Mouse (Mus musculus) limb, embryonic 12.5 days (tissue): Measurements from ENCODE around the gene Arfip2. TPM values are rescaled to one million over a fixed set of nuclear protein-coding genes. Genes with fewer than 3 reads are reported as not detected.

Source experiments
- ATAC-seq: fragments of 200-750 bp; cut with Nextera tagmentation; 2 replicates; pipeline ENCODE4 v1.8.0; 2017; ENCODE audit warnings: low read depth, moderate TSS enrichment; ENCODE audit not compliant: insufficient number of reproducible peaks, insufficient read depth, low FRiP score, low TSS enrichment
- H3K27ac ChIP-seq: fragments of 300-500 bp; sonication (generic); 2 replicates; pipeline ENCODE4 v1.5.1; 2016; ENCODE audit warnings: mild to moderate bottlenecking, moderate library complexity
- H3K27me3 ChIP-seq: fragments of 300-500 bp; sonication (generic); 2 replicates; pipeline ENCODE4 v1.6.1; 2016; ENCODE audit warnings: mild to moderate bottlenecking, moderate library complexity
- H3K36me3 ChIP-seq: fragments of 300-500 bp; sonication (generic); 2 replicates; pipeline ENCODE4 v1.6.1; 2016; ENCODE audit warnings: mild to moderate bottlenecking, moderate library complexity
- H3K4me1 ChIP-seq: fragments of 300-500 bp; sonication (generic); replicated peaks from 2 replicates; pipeline ENCODE4 v1.6.1; 2016
- H3K4me2 ChIP-seq: fragments of 300-500 bp; sonication (generic); 2 replicates; pipeline ENCODE4 v1.6.1; 2016; ENCODE audit warnings: mild to moderate bottlenecking, moderate library complexity
- H3K4me3 ChIP-seq: fragments of 300-500 bp; sonication (generic); replicated peaks from 2 replicates; pipeline ENCODE4 v1.5.1; 2016; ENCODE audit warnings: mild to moderate bottlenecking
- H3K9ac ChIP-seq: fragments of 300-500 bp; sonication (generic); replicated peaks from 2 replicates; pipeline ENCODE4 v1.6.1; 2016; ENCODE audit warnings: mild to moderate bottlenecking, moderate library complexity
- H3K9me3 ChIP-seq: fragments of 300-500 bp; sonication (generic); 2 replicates; pipeline ENCODE4 v1.6.1; 2016; ENCODE audit warnings: mild to moderate bottlenecking, moderate library complexity
- WGBS: fragments of 180-500 bp; shearing (Covaris S2); methylation state at CpG from one replicate; pipeline ENCODE4 v1.1.7; 2016; 5-methylcytosine and 5-hydroxymethylcytosine counted together
- polyA plus RNA-seq: library from polyadenylated mRNA; unstranded; fragments of >200 nt; fragmentation: Nextera tagmentation; extraction: Ambion mirVana; gene quantifications from 2 replicates; pipeline ENCODE4 v1.2.1, GENCODE M21; 2016

Gene Arfip2
- polyA plus RNA-seq: 72.8 and 77.2 TPM in 2 replicates

GRCm38 (mm10) chr7:105640233-105640893 lies at the start of gene Arfip2, which contains the start of gene Gm45799:
Gene Arfip2, minus strand, starts transcription at chr7:105640416.
Gene Gm45799, plus strand, starts transcription at chr7:105640552.
- Histone ChIP-seq H3K9me3 (no peaks in the 10 kb centered on the region), H3K9ac (peak within 1 kb of the TSS; percentile 81), H3K4me1 (peaks cover 23% of the 10 kb centered on the region), H3K36me3 (peaks cover 41% of the 10 kb centered on the region), H3K27ac (peak within 1 kb of the TSS; percentile 83), H3K27me3 (no peaks in the 10 kb centered on the region), H3K4me3 (peak within 1 kb of the TSS; percentile 73), H3K4me2 (peak within 1 kb of the TSS; percentile 94)
- WGBS: under 1% methylated on average over 44 of the region's 45 CpGs
- peak; percentile 94 for ATAC-seq

- ATAC-seq: peak; percentile 63; the same call in 1 of the 2 replicates
- WGBS: 15% methylated on average over 13 of the region's 13 CpGs
- Histone ChIP-seq H3K36me3 (no peaks in the 10 kb centered on the region), H3K27ac (no peak overlapping the region), H3K4me1 (no peaks in the 10 kb centered on the region), H3K27me3 (no peaks in the 10 kb centered on the region), H3K4me3 (no peak overlapping the region), H3K9me3 (no peaks in the 10 kb centered on the region), H3K4me2 (peak overlapping the region; percentile 40), H3K9ac (no peak overlapping the region)
These were observed 45.5 kb upstream of the Arfip2 start for GRCm38 (mm10) chr7:105685541-105686197.

GRCm38 (mm10) chr7:105650639-105651435 lies 10.6 kb upstream of the Arfip2 start, which contains the start of gene Dnhd1:
Gene Dnhd1, plus strand, starts transcription at chr7:105650827.
- ATAC-seq: peak; percentile 92

GRCm38 (mm10) chr7:105641936-105642335 lies 1.7 kb upstream of the Arfip2 start:
- peak overlapping the region; percentile 94 for H3K4me2 ChIP-seq
- no peaks in the 10 kb centered on the region for H3K27me3 ChIP-seq
- no peak overlapping the region for H3K9ac ChIP-seq
- H3K27ac ChIP-seq: no peak overlapping the region
- ATAC-seq: no peak
- H3K9me3 ChIP-seq: no peaks in the 10 kb centered on the region
- no peak overlapping the region for H3K4me3 ChIP-seq
- H3K36me3 ChIP-seq: peaks cover 26% of the 10 kb centered on the region
- WGBS: 86% methylated on average over 3 of the region's 3 CpGs
- peaks cover 23% of the 10 kb centered on the region for H3K4me1 ChIP-seq

More at GRCm38 (mm10) chr7:105650639-105651435, 10.6 kb upstream of the Arfip2 start, which contains the start of gene Dnhd1:
- no peaks in the 10 kb centered on the region for H3K27me3 ChIP-seq
- H3K27ac ChIP-seq: peak within 1 kb of the TSS; percentile 73
- H3K36me3 ChIP-seq: no peaks in the 10 kb centered on the region
- H3K9ac ChIP-seq: peak within 1 kb of the TSS; percentile 38; the same call in 1 of the 2 replicates
- peak within 1 kb of the TSS; percentile 34 for H3K4me3 ChIP-seq
- H3K9me3 ChIP-seq: no peaks in the 10 kb centered on the region
- 2% methylated on average over 17 of the region's 17 CpGs for WGBS
- H3K4me1 ChIP-seq: peaks cover 13% of the 10 kb centered on the region; the same call in 1 of the 2 replicates
- H3K4me2 ChIP-seq: peak within 1 kb of the TSS; percentile 61

- H3K4me1 ChIP-seq: peaks cover 23% of the 10 kb centered on the region
- peak overlapping the region; percentile 83 for H3K27ac ChIP-seq
- peak overlapping the region; percentile 94 for H3K4me2 ChIP-seq
- no peaks in the 10 kb centered on the region for H3K27me3 ChIP-seq
- 1% methylated on average over 18 of the region's 18 CpGs for WGBS
- H3K9me3 ChIP-seq: no peaks in the 10 kb centered on the region
- peak overlapping the region; percentile 81 for H3K9ac ChIP-seq
- H3K4me3 ChIP-seq: peak overlapping the region; percentile 73
- ATAC-seq: no peak; the same call in 1 of the 2 replicates
- peaks cover 37% of the 10 kb centered on the region for H3K36me3 ChIP-seq
These were observed 659 bp upstream of the Arfip2 start for GRCm38 (mm10) chr7:105640894-105641255.

GRCm38 (mm10) chr7:105639756-105640155 lies 460 bp downstream of the Arfip2 start, which contains the start of gene Timm10b:
Gene Timm10b, plus strand, starts transcription at chr7:105640056.
- Histone ChIP-seq H3K36me3 (peaks cover 41% of the 10 kb centered on the region), H3K4me3 (peak within 1 kb of the TSS; percentile 73)
- WGBS: 7% methylated on average over 2 of the region's 2 CpGs

GRCm38 (mm10) chr7:105639304-105639703 lies 912 bp downstream of the Arfip2 start:
- Histone ChIP-seq H3K9ac (peak overlapping the region; percentile 81; the same call in 1 of the 2 replicates), H3K27me3 (no peaks in the 10 kb centered on the region), H3K36me3 (peaks cover 40% of the 10 kb centered on the region), H3K4me3 (peak overlapping the region; percentile 73), H3K9me3 (no peaks in the 10 kb centered on the region), H3K27ac (no peak overlapping the region), H3K4me2 (peak overlapping the region; percentile 94), H3K4me1 (peaks cover 28% of the 10 kb centered on the region)
- ATAC-seq: no peak
- WGBS: 79% methylated on average over 9 of the region's 9 CpGs

More at GRCm38 (mm10) chr7:105639756-105640155, 460 bp downstream of the Arfip2 start, which contains the start of gene Timm10b:
- H3K9me3 ChIP-seq: no peaks in the 10 kb centered on the region
- H3K27ac ChIP-seq: peak within 1 kb of the TSS; percentile 83
- peak within 1 kb of the TSS; percentile 81 for H3K9ac ChIP-seq
- peaks cover 23% of the 10 kb centered on the region for H3K4me1 ChIP-seq
- peak within 1 kb of the TSS; percentile 94 for H3K4me2 ChIP-seq
- no peaks in the 10 kb centered on the region for H3K27me3 ChIP-seq
- ATAC-seq: no peak

GRCm38 (mm10) chr7:105638776-105639175 lies 1.4 kb downstream of the Arfip2 start:
- Histone ChIP-seq H3K4me1 (peaks cover 33% of the 10 kb centered on the region), H3K9ac (no peak overlapping the region), H3K4me2 (no peak overlapping the region), H3K36me3 (peaks cover 34% of the 10 kb centered on the region), H3K27ac (no peak overlapping the region), H3K9me3 (no peaks in the 10 kb centered on the region), H3K4me3 (no peak overlapping the region), H3K27me3 (no peaks in the 10 kb centered on the region)
- 95% methylated on average over 6 of the region's 6 CpGs for WGBS
- ATAC-seq: no peak

GRCm38 (mm10) chr7:105635726-105636125 lies 4.5 kb downstream of the Arfip2 start:
- Histone ChIP-seq H3K27ac (no peak overlapping the region), H3K9ac (no peak overlapping the region), H3K27me3 (no peaks in the 10 kb centered on the region), H3K9me3 (no peaks in the 10 kb centered on the region), H3K4me1 (peaks cover 27% of the 10 kb centered on the region), H3K36me3 (peaks cover 28% of the 10 kb centered on the region), H3K4me2 (no peak overlapping the region), H3K4me3 (no peak overlapping the region)
- 82% methylated on average over 2 of the region's 2 CpGs for WGBS
- ATAC-seq: no peak

- H3K4me1 ChIP-seq: peaks cover 21% of the 10 kb centered on the region
- H3K9me3 ChIP-seq: no peaks in the 10 kb centered on the region
- peak overlapping the region; percentile 74 for H3K4me2 ChIP-seq
- H3K4me3 ChIP-seq: peak overlapping the region; percentile 79
- H3K27ac ChIP-seq: peak overlapping the region; percentile 73; the same call in 1 of the 2 replicates
- peaks cover 28% of the 10 kb centered on the region for H3K36me3 ChIP-seq
- H3K9ac ChIP-seq: peak overlapping the region; percentile 82; the same call in 1 of the 2 replicates
- no peaks in the 10 kb centered on the region for H3K27me3 ChIP-seq
- 47% methylated on average over 9 of the region's 9 CpGs for WGBS
- ATAC-seq: no peak
These were observed 5.8 kb downstream of the Arfip2 start for GRCm38 (mm10) chr7:105634272-105634920.
